Mouse (Mus musculus) yolk sac, embryonic 10.5 days (tissue): ENCODE data around the gene Arhgap5.
A peak's percentile ranks its signal among the peaks of the same experiment; 100 is the strongest.

Experiments used
- DNase-seq: peaks from one replicate; pipeline ENCODE4 v3.0.0-alpha.2; 2017; ENCODE audit warnings: low spot score

Gene Arhgap5

DNA sequence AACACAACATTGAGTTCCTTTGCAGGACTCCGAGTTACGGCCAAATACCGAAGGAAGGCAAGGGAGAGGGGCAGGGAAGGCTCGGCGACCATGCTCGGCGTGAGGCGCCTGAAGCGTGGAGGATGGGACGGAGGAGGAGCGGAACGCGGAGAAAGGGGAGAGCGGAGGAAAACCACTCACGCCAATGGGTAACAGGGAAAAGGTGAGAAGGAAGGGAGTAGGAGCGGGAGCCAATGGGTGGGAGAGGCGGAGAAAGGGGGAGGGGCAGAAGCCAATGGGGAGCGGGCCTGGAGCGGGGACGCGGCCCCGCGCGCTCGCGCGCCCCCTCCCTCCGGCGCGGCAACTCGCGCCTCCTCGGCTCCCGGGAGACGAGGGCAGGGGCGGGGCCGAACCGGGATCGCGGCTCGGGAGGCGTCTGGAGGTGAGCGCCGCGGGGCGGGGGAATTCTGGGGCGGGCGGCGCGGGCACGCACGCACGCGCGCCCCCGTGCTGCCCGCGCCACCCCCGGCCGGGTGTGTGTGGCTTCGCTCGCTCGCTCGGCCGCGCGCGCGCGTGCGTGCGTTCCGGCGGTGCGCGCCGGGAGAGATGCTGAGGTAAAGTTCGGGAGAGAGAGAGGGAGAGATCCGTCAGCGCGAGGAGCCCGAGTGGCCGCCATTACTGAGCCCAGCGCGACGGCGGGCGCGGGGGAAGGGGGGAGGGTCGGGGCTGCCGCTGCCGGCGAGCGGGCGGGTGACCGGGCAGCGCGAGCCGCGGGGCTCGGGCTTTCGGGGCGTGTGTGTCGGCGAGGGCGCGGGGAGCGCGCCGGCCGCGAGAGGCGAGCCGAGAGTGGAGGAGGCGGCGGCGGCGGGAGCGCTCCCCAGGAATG, at the start of gene Arhgap5:
Gene Arhgap5, plus strand, starts transcription at position 517 of the 865 bp plus-strand sequence.
- peak; percentile 98 for DNase-seq

DNA sequence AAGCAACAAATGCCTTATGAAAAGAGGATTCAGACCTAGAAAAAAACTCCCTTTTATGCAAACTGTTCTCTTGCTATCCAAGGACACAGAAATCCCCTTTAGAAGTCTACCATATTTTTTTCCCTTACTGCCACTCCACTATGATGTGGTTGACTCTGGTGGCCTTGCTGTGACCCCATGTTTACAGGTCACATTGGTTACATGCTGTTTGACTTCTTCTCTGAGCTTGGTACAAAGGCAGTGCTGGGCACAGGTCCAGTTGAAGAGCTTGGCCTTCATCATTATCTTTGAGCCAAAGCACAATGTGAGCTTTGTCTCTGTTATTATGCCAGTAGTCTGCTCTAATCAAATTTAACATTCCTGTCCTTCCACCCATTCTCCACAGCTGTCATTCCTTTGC, 39.2 kb upstream of the Arhgap5 start:
- DNase-seq, result no peak

GRCm38 (mm10) chr12:52471621-52472020, 32.2 kb upstream of the Arhgap5 start:
- DNase-seq, result no peak

- DNase-seq, result peak; percentile 13
These were observed 29.5 kb upstream of the Arhgap5 start for GRCm38 (mm10) chr12:52473988-52474968.

- DNase-seq, result no peak
These were observed 27.7 kb upstream of the Arhgap5 start for GRCm38 (mm10) chr12:52476036-52476435.

DNA sequence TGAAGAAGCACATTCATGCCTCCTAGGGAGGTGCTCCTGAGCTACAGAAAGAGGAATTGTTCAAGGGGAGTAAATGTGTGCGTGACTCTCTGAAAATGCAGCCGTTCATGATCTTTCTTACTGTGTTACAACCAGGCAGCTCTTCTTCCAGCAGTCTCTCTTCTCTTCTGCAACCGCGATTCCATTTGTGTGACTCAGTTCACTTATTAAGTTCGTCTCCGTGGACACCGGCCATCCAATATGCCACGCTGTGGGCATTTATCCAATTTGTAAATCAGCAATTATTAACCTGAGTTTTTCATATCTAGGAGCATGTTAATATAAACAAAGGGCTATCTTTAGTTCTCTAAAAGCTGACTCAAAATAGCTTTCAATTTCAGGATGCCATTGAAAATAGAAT, 25.2 kb upstream of the Arhgap5 start:
- no peak for DNase-seq

DNA sequence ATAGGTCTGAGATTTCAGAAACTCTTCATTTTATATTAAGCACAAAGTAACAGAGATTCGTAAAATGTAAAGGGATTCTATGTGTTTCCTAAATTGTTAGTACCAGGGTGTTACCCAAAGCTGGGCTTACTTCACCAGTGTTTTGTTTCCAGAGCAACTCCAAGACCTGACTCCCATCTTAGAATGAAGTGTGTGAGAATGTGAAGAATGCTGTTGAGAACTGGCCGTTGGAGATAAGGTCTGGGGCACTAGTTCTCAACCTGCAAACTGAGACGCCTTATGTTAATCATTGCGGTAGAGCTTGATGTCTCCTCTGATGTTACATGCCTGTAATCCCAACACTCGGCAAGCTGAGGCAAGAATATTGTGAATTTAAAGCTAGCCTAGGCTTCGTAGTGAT, 24.4 kb upstream of the Arhgap5 start:
- DNase-seq, result peak; percentile 40

GRCm38 (mm10) chr12:52480851-52481250, 22.9 kb upstream of the Arhgap5 start:
- DNase-seq, result no peak

GRCm38 (mm10) chr12:52481969-52482550, 21.7 kb upstream of the Arhgap5 start:
- no peak for DNase-seq

- no peak for DNase-seq
These were observed 20.6 kb upstream of the Arhgap5 start for GRCm38 (mm10) chr12:52483219-52483618.

- no peak for DNase-seq
These were observed 15.4 kb upstream of the Arhgap5 start for GRCm38 (mm10) chr12:52488266-52488975.

- DNase-seq, result no peak
These were observed 10.5 kb upstream of the Arhgap5 start for GRCm38 (mm10) chr12:52493281-52493681.

GRCm38 (mm10) chr12:52497209-52497608, 6.6 kb upstream of the Arhgap5 start:
- DNase-seq, result no peak

- DNase-seq, result no peak
These were observed 2.6 kb upstream of the Arhgap5 start for GRCm38 (mm10) chr12:52500915-52501833.

DNA sequence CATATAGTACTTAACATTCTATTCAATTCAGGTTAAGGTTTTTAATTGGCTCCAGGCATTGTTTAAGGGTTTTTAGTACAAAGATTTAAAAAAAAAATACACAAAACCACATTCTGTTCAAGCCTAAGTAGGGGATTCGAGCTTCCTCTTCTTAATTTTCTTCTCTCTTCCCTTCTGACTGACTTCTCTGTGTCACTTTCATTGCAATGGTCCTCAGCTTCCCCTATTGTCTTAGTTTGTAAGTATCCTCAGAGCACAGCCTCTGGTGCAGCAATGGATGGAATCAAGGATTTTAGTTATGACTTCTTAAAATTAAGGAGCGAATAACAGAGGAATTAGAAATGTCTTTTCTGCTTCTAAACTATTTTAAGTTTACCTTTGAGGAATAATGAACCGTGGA, 1.6 kb upstream of the Arhgap5 start:
- DNase-seq, result no peak

- DNase-seq, result no peak
These were observed 679 bp upstream of the Arhgap5 start for GRCm38 (mm10) chr12:52503131-52503455.

- DNase-seq, result peak; percentile 74
These were observed 784 bp downstream of the Arhgap5 start for GRCm38 (mm10) chr12:52504331-52505181.

DNA sequence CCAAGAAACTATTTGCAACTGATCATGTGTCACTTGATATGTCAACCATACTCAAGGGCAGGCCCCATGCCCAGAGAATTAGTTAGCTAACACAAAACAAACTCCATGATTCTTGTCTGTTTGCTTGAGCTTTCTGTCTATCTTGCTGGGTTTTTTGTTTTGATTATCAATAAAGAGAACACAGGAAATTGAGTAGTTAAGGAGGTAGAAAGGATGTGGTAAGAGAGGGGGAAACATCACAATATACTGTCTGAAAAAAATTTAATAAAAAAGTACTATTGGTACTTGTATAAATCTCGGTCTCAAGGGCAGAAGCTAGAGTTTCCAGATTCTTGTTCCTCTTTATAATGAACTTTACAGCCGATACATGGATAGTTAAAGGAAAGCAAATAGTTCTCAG, 20.9 kb downstream of the Arhgap5 start:
- DNase-seq, result no peak

DNA sequence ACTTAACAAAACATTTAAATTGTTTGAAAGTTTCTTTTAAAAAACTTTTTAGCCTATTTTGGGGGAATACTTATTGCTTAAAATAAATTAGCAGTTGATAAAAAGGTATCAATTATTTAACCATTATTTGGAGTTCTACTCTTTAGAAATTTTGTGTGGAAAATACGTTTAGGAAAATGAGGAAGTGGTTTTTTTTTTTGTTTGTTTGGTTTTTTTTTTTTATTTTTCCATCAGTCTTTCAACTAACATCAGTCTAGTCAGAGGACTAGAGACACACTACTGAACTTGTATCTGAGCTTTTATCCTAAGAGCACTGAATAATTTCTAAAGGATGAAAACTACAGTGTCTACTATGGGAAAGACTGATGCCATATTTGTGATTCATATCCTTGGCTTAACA, 21.7 kb downstream of the Arhgap5 start:
- DNase-seq, result no peak

DNA sequence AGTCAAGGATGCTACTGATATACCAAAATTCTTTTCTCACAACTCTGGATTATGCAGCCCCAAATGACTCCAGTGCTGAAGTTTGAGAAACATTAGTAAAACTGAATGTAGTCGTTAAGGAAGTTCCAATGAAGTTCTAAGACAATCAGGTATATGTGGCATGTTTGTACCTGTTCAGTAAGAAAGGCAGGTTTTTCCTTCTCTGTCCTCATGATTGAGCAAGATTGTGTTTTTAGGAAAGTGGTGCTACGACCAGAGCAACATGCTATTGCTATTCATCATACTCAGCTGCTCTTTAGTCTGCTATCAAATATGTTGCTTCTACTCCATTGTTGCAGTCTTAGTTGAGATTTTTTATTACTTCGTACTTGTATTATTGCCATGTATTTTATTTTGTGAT, 26.0 kb downstream of the Arhgap5 start:
- DNase-seq, result no peak
